Mouse (Mus musculus) cerebellum, adult 9-11 months (tissue): Measurements from ENCODE around the gene Lemd2.

Experiments
- DNase-seq: peaks from one replicate; pipeline ENCODE4 v3.0.0; 2022

Lemd2 gene

DNA sequence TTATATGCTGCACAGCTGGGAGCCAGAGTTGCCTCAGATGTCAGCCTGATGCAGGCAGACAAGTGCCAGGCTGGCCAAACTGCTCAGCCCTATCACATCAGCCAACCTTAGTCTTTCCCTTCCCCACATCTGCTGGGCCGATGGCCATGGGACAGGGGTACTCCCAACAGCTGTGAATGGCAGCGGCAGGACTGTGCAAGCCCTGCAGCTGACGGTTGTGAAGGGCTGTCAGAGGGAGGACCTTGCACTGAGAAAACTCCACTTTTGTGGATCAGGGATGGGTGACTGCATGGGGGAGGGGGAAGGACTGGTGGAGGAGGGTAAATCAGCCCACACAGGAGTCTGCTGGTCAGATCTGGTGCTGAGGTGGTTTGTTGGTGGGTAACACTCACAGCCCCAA is 22.4 kb upstream of the Lemd2 start:
- no peak for DNase-seq

DNA sequence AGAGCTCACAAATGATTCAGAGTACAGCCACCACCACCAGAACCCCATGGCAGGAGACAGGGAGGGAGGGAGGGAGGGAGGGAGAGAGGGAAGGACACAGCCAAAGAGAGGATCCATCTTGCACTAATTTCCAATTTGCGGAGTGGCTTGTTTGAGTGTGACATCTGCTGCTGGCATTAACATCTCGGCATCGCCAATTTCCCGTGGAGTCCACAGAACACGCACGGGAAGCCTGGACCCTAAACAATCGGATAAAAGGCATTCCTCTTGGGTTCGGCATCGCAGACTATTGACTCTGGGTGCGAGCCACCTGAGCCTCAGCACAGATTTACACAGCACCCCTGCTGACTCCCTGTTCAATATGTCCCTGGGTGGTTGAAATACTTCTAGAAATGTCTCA is 21.5 kb upstream of the Lemd2 start:
- DNase-seq = no peak

DNA sequence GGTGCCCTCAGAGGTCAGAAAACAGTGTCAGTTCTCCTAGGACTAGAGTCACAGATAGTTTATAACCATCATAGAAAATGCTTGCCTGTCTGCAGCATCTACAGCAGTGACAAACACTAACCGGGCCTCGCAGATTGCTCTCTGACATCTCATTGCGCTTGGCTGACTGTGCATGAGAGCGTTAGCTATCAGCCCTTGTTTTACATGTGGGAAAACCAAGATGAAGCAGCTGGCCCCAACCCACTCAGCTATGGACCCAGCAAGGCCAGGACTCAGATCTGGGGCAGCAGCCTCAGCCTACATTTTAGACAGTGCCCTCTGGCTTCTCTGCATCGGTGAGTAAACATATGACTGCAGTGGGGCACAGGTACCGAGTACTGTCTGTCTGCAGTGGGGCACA is 19.6 kb upstream of the Lemd2 start:
- DNase-seq = no peak

DNA sequence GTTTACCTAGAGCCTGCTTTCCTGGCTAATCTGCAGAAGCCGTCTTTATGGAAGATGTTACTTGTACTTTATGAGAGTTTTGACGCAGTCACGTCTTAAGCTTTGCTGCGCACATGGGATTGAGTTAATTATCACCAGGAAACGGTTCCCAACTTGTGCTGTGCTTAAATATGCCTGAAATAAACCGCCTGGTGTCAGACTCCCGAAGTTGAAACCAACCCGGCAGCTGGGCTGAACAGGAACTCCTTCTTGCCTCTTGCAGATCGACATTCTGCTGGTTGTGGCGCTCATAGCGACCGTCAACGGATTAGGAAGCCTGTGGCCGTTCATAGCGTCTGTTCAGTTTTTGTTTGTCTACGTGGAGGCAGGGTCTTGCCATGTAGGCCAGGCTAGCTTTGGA is 17.3 kb upstream of the Lemd2 start:
- DNase-seq = no peak

DNA sequence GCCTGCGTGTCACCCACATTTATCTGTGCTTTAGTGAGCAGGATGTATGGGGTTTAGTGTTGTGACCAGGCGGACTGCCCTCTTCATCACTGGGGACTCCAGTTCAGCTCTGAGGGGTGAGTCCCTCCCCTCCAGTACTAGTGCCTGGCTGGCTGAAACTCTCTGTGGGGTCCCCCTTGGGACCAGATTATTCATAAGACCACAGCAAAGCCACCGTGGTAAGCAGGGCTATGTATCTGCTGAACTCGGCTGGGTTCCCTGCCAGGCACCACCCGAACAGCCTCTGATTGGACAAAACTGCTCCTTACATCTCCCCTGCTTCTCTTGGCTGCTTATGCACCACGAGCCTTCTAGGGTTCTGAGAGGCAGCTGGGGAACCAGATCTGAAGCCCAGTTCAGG is 14.6 kb upstream of the Lemd2 start:
- no peak for DNase-seq

DNA sequence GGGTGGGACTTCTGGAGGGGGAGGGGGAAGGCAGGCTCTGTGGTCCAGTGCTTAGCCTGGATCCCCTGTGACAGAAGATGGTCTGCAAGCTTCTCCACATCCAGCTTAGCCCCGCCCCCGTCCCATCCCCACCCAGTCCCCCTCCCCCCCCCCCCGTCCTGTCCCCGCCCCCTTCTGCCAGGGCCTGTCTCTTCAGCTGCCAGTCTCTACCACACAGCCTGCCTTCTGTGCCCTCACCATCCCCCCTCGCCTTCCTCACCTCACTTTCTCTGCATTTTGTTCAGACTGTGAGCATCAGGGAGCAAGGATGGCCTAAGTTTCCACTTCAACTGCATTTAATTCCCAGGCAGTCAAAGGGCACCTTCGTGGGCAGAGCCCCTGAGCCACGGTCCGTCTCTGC is 14.1 kb upstream of the Lemd2 start:
- DNase-seq = no peak

DNA sequence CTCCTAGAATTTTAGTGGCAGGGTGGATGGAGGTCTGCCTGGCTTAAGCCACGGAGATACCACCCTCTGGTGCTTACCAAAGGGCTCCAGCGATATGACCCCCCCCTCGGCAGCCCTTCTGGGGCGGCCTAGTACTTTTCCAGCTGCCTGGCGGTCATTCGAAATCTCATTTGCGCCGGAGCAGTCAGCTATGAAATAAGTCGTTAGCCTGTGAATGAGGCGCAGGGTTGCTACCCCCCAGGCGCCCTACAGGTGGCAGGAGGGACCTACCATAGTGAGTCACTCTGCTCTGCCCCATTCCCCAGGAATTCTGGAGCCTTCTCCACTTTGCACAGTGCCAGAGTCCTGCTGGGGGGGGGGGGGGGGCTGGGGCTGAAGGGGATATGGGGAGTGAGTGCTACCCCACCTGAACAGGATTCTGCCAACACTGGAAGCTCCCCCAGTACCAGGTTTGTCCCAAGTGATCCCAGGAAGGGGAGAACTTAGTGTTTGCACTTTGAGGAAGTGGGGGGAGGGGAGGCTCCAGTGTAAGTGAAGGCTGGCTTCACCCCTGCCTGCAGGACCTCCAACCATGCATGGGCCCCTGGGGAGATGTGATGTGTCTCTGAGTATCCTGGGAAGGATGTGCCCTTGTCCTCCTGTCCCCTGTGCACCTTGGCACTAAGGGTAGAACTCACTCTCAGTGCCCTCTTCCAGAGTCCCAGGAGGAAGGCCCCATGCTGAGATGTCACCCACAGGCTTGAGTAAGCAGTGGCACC is 8.7 kb upstream of the Lemd2 start:
- no peak for DNase-seq

DNA sequence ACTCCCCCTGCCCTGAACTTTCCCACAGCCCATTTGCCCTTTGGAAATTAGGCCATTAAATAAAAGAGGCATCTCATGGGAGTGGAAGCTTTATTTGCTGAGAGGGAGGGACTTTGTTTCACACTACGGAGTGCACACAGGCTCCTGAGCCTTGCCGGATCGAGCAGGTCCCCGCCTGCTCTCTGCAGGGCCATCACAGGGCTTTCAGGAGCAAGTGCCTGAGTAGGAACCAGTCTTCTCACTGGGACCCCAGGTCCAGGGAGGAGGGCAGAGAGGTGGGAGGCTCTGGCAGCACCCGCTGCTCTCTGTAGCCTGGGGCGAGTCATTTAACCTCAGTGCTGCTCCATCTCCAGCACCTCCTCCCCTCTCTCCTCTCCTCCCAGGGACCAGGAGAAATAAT is 7.7 kb upstream of the Lemd2 start:
- DNase-seq = no peak

DNA sequence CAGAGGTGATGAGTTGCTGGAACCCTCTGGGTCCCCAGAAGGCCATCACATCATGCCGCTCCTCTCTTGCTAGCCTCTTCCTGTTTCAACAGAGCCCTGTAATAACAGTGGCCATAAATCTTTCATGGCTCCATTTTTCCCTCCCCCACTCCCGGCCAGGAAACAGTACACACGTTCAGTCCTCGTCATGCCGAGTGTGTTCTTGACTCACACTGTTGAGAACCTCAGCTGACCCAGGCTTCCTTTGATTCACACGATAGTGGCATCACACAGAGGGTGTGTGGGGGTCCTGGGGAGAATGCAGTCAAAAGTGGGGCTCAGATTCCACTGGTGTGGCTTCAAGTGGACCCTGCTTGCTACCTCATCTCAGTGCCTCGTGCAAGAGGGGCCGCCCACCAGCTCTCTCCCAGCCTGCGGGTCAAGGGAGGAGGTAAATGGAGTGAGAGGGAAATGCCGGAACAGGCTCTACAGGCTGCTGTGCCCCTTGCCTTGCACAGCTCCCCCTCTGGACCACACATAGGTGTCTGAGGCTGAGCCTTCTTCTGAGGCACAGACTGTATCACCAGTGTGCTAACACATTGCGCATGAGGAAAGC is 2.9 kb upstream of the Lemd2 start:
- DNase-seq = no peak

DNA sequence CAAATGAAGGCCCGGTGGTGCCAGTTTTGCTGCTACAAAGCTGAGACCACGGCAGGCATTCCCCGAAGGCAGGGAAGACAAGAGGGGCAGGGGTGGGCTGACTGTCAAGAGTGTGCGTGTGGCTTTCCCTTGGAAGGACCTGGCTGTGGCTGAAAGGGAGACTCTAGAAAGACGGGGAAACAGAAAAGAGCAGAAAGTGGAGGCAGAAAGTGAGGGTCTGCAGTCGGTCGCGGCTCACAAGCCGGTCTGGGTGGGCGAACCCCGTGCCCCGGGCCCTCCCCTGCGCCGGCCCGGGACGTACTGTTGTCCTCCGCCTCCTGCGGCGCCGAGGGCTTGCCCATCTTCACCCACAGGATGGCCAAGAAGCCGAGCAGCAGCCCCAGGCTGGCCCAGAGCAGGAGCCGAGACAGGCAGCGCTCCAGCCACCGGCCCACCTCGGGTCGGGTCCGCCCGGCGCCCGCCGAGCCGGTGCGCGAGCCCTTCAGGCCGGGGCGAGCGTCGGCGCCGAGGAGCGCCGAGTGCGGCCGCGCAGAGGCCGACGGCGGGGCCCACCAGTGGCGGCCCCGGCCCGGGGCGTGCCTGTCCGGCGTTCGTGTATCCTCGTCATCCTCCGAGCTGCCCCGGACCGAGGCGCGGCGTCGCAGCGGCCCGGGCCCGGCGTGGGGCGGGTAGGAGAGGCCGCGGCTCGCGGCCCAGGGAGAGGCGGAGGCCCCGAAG is 753 bp downstream of the Lemd2 start:
- DNase-seq = peak; percentile 65

DNA sequence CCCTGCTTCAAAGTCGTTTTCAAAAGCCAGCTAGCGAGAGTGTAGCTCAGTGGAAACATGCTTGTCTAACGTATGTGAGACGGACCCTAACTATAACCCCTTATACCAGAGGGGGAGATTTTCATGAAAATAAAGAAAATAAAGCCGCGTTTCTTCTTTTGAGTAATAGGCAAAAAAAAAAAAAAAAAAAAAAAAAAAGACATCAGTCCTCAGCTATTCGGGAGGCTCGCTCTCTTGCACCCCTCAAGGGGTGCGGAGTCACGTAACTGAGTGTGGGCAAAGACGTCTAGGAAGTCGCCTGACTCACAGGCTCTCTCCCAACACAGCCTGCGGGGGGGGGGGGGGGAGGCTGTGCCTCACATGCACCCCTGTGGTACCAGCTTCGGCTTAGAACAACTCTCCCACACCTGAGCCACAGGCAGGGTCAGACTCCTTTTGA is 1.3 kb downstream of the Lemd2 start:
- DNase-seq = no peak

DNA sequence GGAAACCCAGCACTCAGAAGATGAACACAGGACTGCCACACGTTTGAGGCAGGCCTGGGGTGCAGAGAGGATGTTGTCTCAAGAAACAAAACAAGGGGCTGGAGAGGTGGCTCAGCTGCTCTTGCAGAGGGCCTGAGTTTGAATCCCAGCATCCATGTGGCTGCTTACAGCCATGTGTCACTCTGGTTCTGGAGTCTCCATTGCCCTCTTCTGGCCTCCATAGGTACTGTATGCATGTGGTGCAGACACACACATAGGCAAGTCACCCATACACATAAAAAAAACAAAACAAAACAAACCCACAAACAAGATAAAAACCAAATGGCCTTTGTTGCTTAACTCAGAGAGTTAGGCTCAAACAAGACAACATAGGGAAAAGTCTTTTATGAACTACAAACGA is 2.3 kb downstream of the Lemd2 start:
- no peak for DNase-seq

DNA sequence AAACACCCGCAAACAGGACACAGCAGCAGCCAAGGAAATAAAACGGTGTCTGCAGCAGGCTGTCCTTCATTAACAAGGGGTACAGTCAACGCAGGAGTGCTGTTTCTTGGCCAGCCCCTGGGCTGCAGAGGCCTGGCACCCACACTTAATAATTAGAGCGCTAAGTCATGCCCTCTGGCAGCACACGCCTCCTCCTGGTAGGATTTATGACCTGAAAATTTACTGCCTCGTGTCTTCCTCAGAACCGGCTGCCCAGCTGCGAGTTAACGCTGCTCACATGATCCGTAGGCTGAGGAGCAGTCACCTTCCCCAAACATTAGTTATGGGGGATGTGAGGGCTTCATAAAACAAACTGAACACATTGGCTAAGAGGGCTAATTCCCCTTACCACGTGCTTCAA is 3.5 kb downstream of the Lemd2 start:
- DNase-seq = no peak

DNA sequence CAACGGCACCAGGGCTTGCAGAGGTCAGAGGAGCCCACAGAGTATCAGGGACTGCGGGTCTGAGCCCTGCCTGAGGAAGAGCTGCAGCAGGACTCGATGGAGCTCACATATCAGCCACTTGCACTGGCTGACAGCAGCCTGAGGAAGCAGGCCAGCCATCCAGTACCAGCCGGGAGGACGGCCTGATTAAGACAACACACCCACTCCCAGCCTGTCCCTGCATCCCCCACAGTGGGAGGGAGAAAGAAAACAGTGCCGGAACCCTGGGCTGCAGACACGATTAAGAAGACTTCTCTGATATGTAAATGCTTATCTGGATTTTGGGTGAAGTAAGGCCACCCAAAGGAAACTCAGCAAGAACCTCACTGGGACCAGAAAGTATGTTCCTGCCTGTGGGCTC is 4.4 kb downstream of the Lemd2 start:
- no peak for DNase-seq

DNA sequence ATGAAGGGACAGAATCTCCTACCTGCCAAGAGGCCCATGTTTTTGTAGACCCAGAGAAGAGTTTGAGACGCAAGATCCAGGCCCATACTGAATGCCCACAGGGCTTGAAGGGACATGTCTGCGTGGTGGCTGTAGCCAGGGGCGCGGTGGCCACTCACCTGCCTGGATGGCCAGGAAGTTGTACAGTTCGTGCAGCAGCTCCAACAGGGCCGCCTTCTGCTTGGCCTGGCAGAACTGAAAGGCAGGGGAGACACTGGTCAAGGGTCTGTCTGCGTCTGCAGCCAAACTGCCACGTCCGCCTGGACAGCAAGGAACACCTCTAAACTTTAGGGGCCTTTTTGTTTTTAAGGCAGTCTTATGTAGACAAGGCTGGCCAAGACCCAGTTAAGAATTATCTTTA is 5.1 kb downstream of the Lemd2 start:
- no peak for DNase-seq

DNA sequence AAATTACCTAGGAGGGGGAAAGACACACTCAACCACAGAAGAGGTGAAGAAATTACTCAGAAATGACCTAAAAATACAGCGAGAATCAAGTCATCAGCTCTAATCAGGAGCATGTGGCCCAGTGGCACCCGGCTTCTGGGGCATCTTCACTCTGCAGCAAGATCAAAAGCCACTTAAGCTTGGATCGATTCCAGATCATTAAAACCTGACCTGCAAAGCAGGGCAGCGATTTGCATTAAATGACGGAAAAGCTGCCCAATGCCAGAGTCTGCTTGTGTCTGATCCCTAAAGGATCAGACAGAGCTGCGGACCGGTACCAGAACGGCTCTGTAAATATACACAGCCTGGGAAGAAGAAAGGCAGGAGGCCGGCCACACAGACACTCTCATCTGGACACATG is 8.1 kb downstream of the Lemd2 start:
- DNase-seq = no peak

DNA sequence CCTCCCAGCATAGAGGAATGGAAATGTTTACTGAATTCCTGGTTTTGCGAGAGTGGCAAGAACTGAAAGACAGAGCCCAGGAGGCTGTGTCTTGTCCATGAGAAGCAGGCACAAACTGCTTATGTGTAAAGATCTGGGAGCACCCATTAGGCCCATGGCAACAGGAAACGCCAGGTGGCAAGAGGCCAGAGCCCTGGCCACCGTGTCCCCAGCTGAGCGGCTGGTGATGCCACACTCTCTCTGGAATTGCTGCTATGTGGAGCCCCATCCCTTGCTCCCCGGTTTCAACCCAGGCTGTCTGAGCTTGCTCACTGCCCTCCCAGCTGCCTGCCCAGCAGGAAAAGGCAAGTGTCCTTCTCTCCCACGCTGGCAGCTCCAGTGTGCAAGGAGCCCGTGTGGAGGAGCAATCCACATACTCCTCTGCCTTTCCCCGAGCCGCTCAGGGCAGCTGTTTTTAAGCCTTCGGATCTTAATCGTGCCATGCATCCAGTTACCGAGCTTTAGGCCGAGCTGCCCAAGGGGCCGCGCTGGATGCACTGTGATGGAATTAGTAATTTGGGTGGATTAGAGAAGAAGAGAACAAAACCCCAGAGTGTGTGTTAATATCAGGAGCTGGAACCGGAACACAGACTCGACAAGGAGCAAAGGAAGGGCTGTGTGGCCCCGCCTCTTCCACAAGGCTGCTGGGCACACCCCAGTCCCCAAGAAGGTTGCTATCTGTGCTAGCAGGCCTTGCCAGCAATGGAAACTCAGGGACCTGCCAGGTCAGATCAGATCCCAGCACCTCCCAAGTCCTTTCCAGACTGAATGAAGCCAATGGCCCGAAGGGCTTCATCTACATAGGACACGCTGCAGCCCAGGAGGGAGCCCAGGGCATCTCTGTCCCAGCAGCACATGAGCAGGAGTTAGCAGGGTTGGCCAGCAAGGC is 9.7 kb downstream of the Lemd2 start:
- DNase-seq = no peak

DNA sequence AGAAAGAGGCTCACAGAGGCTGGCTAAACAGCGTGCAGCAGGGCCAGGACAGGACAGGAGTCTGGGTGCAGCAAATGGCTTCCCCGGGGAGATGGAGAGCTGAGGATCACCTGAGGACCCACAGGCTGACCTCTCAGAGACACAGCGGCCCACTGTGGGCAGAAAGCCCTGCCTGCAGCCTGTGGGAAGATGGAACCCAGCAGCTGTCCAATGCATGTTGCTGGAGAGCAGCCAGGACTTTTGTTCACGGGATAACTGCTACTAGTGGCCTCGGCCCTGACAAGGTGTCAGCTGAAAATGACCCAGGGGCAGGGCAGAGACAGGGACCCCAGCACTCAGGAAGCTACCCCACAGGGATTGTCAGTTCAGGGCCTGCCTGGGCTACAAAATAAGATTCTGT is 12.5 kb downstream of the Lemd2 start:
- peak; percentile 44 for DNase-seq

DNA sequence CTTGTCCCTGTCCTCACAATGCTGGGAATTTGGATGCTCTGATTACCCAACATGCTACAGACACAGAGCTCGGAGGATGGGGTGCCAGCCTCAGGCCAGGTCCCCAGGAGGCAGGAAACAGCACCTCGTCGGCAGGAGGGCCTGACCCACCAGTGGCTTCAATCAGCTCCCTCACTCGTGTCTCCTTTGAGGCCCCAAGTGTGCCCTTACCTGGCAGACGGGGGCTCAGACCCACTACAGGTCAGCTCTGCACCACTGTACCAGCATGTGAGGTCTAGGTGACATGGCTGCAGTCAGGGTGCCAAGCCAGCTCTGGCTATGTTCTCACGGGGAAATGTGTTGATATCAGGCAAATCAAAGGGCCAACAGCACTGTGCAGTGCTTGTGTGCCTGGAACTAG is 13.1 kb downstream of the Lemd2 start:
- DNase-seq = peak; percentile 28

DNA sequence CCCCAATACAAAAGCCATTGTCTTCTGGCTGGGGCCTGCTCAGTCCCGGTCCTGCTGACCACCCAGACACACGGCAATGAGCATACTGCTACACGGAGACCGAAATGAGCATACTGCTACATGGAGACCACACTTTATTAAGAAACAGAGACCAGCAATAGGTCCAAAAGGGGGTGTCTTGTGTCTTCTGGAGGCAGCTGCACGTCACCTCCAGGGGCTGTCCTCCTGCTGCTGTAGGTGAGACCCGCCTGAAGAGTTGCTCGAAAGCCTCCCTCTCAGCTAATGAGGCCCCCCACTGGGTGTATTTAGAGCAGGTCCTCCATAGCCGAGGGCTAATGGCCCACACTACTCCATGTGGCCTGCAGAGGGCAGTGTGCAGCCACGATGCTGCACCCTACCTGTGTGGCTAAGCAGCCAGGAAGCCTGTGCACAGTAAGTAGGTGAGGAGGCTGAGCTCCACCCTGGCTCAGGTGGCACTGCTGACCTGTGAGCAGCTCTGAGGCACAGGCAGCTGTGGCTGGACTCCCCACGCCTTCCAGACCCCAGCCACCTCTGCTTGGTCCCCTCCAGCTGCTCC is 14.5 kb downstream of the Lemd2 start:
- DNase-seq = peak; percentile 87

DNA sequence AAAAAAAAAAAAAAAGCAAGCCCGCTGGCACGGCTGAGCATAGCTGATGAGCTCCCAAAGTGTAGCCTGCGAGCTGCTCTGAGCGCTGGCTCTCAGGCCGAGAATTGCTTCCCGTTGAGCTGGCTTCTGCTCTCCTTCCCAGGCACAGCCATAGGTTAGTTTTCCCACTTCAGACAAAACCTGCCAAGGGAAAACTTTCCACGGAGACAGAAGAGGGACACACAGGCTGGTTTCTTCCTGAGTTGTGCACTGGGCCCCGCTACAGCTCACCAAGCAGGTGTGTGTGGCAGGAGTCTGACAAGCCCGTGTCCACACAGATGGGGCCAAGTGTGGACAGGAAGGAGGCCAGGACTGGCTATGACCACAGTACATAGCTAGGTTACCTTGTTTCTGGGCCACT is 15.4 kb downstream of the Lemd2 start:
- peak; percentile 54 for DNase-seq

DNA sequence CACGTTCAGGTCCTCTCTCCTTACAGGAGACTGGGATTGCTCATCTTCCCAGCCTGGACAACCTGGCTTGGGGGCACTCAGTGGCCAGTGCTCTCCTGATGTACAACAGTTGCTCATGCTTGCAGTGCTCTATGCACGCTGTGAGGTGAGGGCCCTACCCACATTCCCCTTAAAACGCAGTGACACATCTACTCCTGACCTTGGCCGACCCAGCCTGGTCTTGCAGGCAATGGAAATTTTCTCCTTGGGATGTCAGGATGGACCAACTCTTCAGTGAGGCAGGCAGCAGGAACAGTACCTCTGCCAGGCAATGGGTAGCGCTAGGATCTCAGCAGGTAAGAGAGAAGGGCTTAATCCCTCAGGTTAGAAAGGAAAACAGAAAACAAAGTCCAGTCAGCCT is 17.2 kb downstream of the Lemd2 start:
- no peak for DNase-seq

DNA sequence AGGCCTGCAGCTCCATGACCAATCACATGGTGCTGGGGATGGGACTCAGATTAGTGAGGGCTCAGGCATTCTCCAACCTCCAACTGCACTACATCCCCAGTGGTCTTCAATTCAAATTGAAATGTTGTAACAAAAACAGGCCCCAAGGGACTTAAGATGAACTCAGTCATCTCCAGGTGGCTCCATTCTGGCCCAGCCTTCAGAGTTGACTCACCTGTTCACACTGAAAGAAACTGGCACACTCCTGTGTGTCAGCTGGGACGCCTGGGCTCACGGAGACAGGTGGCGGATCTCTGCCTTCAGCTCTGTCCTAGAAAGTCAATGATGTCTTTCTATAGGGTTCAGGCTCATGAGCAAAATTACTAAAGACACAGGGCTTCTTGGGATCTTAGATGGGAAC is 18.2 kb downstream of the Lemd2 start:
- DNase-seq = no peak
